Mouse (Mus musculus): ENCODE measurements around the gene Cant1.
"Not testable (repeated sequence)": the region's sequence is repeated elsewhere in the genome, so short reads cannot be mapped to it uniquely, and the experiment has no call there.

The Cant1 gene

GRCm38 (mm10) chr11:118407318-118407910 lies 11.5 kb downstream of the Cant1 start:
- Histone ChIP-seq H3K36me3 (ENCODE audit: control insufficient read depth, insufficient read depth, low read length, poor library complexity, severe bottlenecking) (peaks cover 4% of the 10 kb centered on the region; the same call in 1 of the 2 replicates), H3K27me3 (ENCODE audit: control insufficient read depth, insufficient read depth, low read length, poor library complexity, severe bottlenecking) (no peaks in the 10 kb centered on the region)
- no peak for DNase-seq (ENCODE audit: low read depth, low spot score)

- no peak for DNase-seq (ENCODE audit: low read depth, low spot score)
- no peaks in the 10 kb centered on the region for H3K27me3 ChIP-seq (ENCODE audit: control insufficient read depth, insufficient read depth, low read length, poor library complexity, severe bottlenecking)
Observed at GRCm38 (mm10) chr11:118406521-118406920, 12.4 kb downstream of the Cant1 start.

GRCm38 (mm10) chr11:118405311-118405710 lies 13.6 kb downstream of the Cant1 start:
- H3K27me3 ChIP-seq (ENCODE audit: control insufficient read depth, insufficient read depth, low read length, poor library complexity, severe bottlenecking), result no peaks in the 10 kb centered on the region
- peaks cover 2% of the 10 kb centered on the region; the same call in 1 of the 2 replicates for H3K36me3 ChIP-seq (ENCODE audit: control insufficient read depth, insufficient read depth, low read length, poor library complexity, severe bottlenecking)
- DNase-seq (ENCODE audit: low read depth, low spot score), result no peak

More at GRCm38 (mm10) chr11:118406521-118406920, 12.4 kb downstream of the Cant1 start:
- H3K36me3 ChIP-seq (ENCODE audit: control insufficient read depth, insufficient read depth, low read length, poor library complexity, severe bottlenecking), result peaks cover 4% of the 10 kb centered on the region; the same call in 1 of the 2 replicates

- peak; percentile 55 for DNase-seq (ENCODE audit: low read depth, low spot score)
- peaks cover 2% of the 10 kb centered on the region; the same call in 1 of the 2 replicates for H3K36me3 ChIP-seq (ENCODE audit: control insufficient read depth, insufficient read depth, low read length, poor library complexity, severe bottlenecking)
- no peaks in the 10 kb centered on the region for H3K27me3 ChIP-seq (ENCODE audit: control insufficient read depth, insufficient read depth, low read length, poor library complexity, severe bottlenecking)
Observed at GRCm38 (mm10) chr11:118403951-118404899, 14.7 kb downstream of the Cant1 start.

GRCm38 (mm10) chr11:118403183-118403582 lies 15.7 kb downstream of the Cant1 start:
- H3K36me3 ChIP-seq (ENCODE audit: control insufficient read depth, insufficient read depth, low read length, poor library complexity, severe bottlenecking), result peaks cover 2% of the 10 kb centered on the region; the same call in 1 of the 2 replicates
- no peak for DNase-seq (ENCODE audit: low read depth, low spot score)
- no peaks in the 10 kb centered on the region for H3K27me3 ChIP-seq (ENCODE audit: control insufficient read depth, insufficient read depth, low read length, poor library complexity, severe bottlenecking)

- no peaks in the 10 kb centered on the region for H3K36me3 ChIP-seq (ENCODE audit: control insufficient read depth, insufficient read depth, low read length, poor library complexity, severe bottlenecking)
- peak; percentile 48 for DNase-seq (ENCODE audit: low read depth, low spot score)
- H3K27me3 ChIP-seq (ENCODE audit: control insufficient read depth, insufficient read depth, low read length, poor library complexity, severe bottlenecking), result no peaks in the 10 kb centered on the region
Observed at GRCm38 (mm10) chr11:118401760-118402280, 17.1 kb downstream of the Cant1 start, which contains the start of gene Lgals3bp. Lgals3bp (minus strand) TSS chr11:118402092.

- DNase-seq (ENCODE audit: low read depth, low spot score), result no peak
- H3K36me3 ChIP-seq (ENCODE audit: control insufficient read depth, insufficient read depth, low read length, poor library complexity, severe bottlenecking), result no peaks in the 10 kb centered on the region; the same call in 1 of the 2 replicates
- no peaks in the 10 kb centered on the region for H3K27me3 ChIP-seq (ENCODE audit: control insufficient read depth, insufficient read depth, low read length, poor library complexity, severe bottlenecking)
Observed at GRCm38 (mm10) chr11:118401195-118401594, 17.7 kb downstream of the Cant1 start.

GRCm38 (mm10) chr11:118400566-118400936 lies 18.3 kb downstream of the Cant1 start:
- no peaks in the 10 kb centered on the region for H3K27me3 ChIP-seq (ENCODE audit: control insufficient read depth, insufficient read depth, low read length, poor library complexity, severe bottlenecking)
- no peaks in the 10 kb centered on the region; the same call in 1 of the 2 replicates for H3K36me3 ChIP-seq (ENCODE audit: control insufficient read depth, insufficient read depth, low read length, poor library complexity, severe bottlenecking)
- no peak for DNase-seq (ENCODE audit: low read depth, low spot score)

GRCm38 (mm10) chr11:118399891-118400565 lies 18.9 kb downstream of the Cant1 start:
- Histone ChIP-seq H3K27me3 (ENCODE audit: control insufficient read depth, insufficient read depth, low read length, poor library complexity, severe bottlenecking) (no peaks in the 10 kb centered on the region), H3K36me3 (ENCODE audit: control insufficient read depth, insufficient read depth, low read length, poor library complexity, severe bottlenecking) (no peaks in the 10 kb centered on the region; the same call in 1 of the 2 replicates)
- DNase-seq (ENCODE audit: low read depth, low spot score), result no peak

GRCm38 (mm10) chr11:118397806-118398530 lies 20.9 kb downstream of the Cant1 start:
- peaks cover 1% of the 10 kb centered on the region; the same call in 1 of the 2 replicates for H3K36me3 ChIP-seq (ENCODE audit: control insufficient read depth, insufficient read depth, low read length, poor library complexity, severe bottlenecking)
- no peaks in the 10 kb centered on the region for H3K27me3 ChIP-seq (ENCODE audit: control insufficient read depth, insufficient read depth, low read length, poor library complexity, severe bottlenecking)
- no peak for DNase-seq (ENCODE audit: low read depth, low spot score)

GRCm38 (mm10) chr11:118394538-118394937 lies 24.3 kb downstream of the Cant1 start:
- Histone ChIP-seq H3K36me3 (ENCODE audit: control insufficient read depth, insufficient read depth, low read length, poor library complexity, severe bottlenecking) (peaks cover 1% of the 10 kb centered on the region; the same call in 1 of the 2 replicates), H3K27me3 (ENCODE audit: control insufficient read depth, insufficient read depth, low read length, poor library complexity, severe bottlenecking) (no peaks in the 10 kb centered on the region)
- no peak for DNase-seq (ENCODE audit: low read depth, low spot score)

- Histone ChIP-seq H3K27me3 (ENCODE audit: control insufficient read depth, insufficient read depth, low read length, poor library complexity, severe bottlenecking) (no peaks in the 10 kb centered on the region), H3K36me3 (ENCODE audit: control insufficient read depth, insufficient read depth, low read length, poor library complexity, severe bottlenecking) (peaks cover 1% of the 10 kb centered on the region; the same call in 1 of the 2 replicates)
- DNase-seq (ENCODE audit: low read depth, low spot score), result no peak
Observed at GRCm38 (mm10) chr11:118393991-118394390, 24.9 kb downstream of the Cant1 start.

- not testable (repeated sequence) for H3K36me3 ChIP-seq (ENCODE audit: control insufficient read depth, insufficient read depth, low read length, poor library complexity, severe bottlenecking); H3K27me3 ChIP-seq (ENCODE audit: control insufficient read depth, insufficient read depth, low read length, poor library complexity, severe bottlenecking); DNase-seq (ENCODE audit: low read depth, low spot score)
Observed at GRCm38 (mm10) chr11:118387816-118388215, 31.1 kb downstream of the Cant1 start.
